Mouse (Mus musculus) hindbrain, postnatal 0 days (tissue): ENCODE results near the gene Mrpl43. TPM values are rescaled to one million over a fixed set of nuclear protein-coding genes. Genes with fewer than 3 reads are reported as not detected.

Experiments
- ATAC-seq: fragments of 200-750 bp; cut with Nextera tagmentation; 2 replicates; pipeline ENCODE4 v1.8.0; 2017; ENCODE audit warnings: mild to moderate bottlenecking, moderate TSS enrichment, moderate library complexity
- DNase-seq: peaks from one replicate; pipeline ENCODE4 v3.0.0-alpha.2; 2015; ENCODE audit warnings: low spot score
- H3K27ac ChIP-seq: fragments of 300-500 bp; sonication (generic); 2 replicates; pipeline ENCODE4 v1.5.1; 2014; ENCODE audit warnings: mild to moderate bottlenecking
- H3K27me3 ChIP-seq: fragments of 300-500 bp; sonication (generic); 2 replicates; pipeline ENCODE4 v1.6.1; 2014; ENCODE audit warnings: low read length, mixed read lengths; ENCODE audit not compliant: insufficient read depth
- H3K36me3 ChIP-seq: fragments of 300-500 bp; sonication (generic); 2 replicates; pipeline ENCODE4 v1.6.1; 2014; ENCODE audit warnings: low read length, mixed read lengths; ENCODE audit not compliant: insufficient read depth
- H3K4me1 ChIP-seq: fragments of 300-500 bp; sonication (generic); 2 replicates; pipeline ENCODE4 v1.6.1; 2014; ENCODE audit warnings: antibody characterized with exemption, low read length, mixed read lengths; ENCODE audit not compliant: insufficient read depth
- H3K4me2 ChIP-seq: fragments of 300-500 bp; sonication (generic); 2 replicates; pipeline ENCODE4 v1.6.1; 2014; ENCODE audit warnings: low read depth, mild to moderate bottlenecking, low read length, moderate library complexity, mixed read lengths
- H3K4me3 ChIP-seq: fragments of 300-500 bp; sonication (generic); 2 replicates; pipeline ENCODE4 v1.5.1; 2014; ENCODE audit warnings: low read length
- H3K9ac ChIP-seq: fragments of 300-500 bp; sonication (generic); replicated peaks from 2 replicates; pipeline ENCODE4 v1.6.1; 2014; ENCODE audit warnings: mild to moderate bottlenecking, low read length, moderate library complexity, mixed read lengths
- H3K9me3 ChIP-seq: fragments of 300-500 bp; sonication (generic); 2 replicates; pipeline ENCODE4 v1.6.1; 2016; ENCODE audit warnings: low read length, mixed read lengths
- CTCF ChIP-seq: IDR thresholded peaks from 2 replicates; pipeline ENCODE4 v1.5.1; 2016; ENCODE audit warnings: antibody characterized with exemption, control low read depth, low read depth
- WGBS: fragments of 180-500 bp; shearing (Covaris S2); extraction: QIAGEN DNeasy Blood & Tissue Kit; methylation state at CpG from one replicate; pipeline ENCODE4 v1.1.7; 2014; 5-methylcytosine and 5-hydroxymethylcytosine counted together
- polyA plus RNA-seq: library from polyadenylated mRNA; unstranded; fragments of >200 nt; fragmentation: Nextera tagmentation; extraction: Ambion mirVana; gene quantifications from 2 replicates; pipeline ENCODE4 v1.2.1, GENCODE M21; 2015
- total RNA-seq: library from RNA; depleted of rRNA; stranded (reverse); fragments of >200 nt; gene quantifications from 2 replicates; pipeline ENCODE4 v1.2.3, GENCODE M21; 2014; rRNA removed

Mrpl43 gene
- total RNA-seq (97.1 and 98.4 TPM in 2 replicates), polyA plus RNA-seq (109 and 115 TPM in 2 replicates)

- peak; percentile 95 for ATAC-seq
- Histone ChIP-seq H3K9me3 (no peaks in the 10 kb centered on the region), H3K4me2 (peak within 1 kb of the TSS; percentile 93), H3K27ac (peak within 1 kb of the TSS; percentile 81), H3K36me3 (peaks cover 27% of the 10 kb centered on the region), H3K4me1 (peaks cover 14% of the 10 kb centered on the region), H3K4me3 (peak within 1 kb of the TSS; percentile 71), H3K9ac (peak within 1 kb of the TSS; percentile 73), H3K27me3 (no peaks in the 10 kb centered on the region)
- WGBS, result 2% methylated on average over 81 of the region's 82 CpGs
- DNase-seq, result peak; percentile 97
- TF ChIP-seq CTCF, result peak; percentile 20
Observed at GRCm38 (mm10) chr19:45005957-45006712, at the start of gene Mrpl43. TSS of gene Mrpl43 (minus strand) at chr19:45006442.

GRCm38 (mm10) chr19:45054892-45055690 is 48.8 kb upstream of the Mrpl43 start:
- Histone ChIP-seq H3K4me3 (no peak overlapping the region), H3K36me3 (peaks cover 46% of the 10 kb centered on the region), H3K27ac (no peak overlapping the region), H3K9me3 (no peaks in the 10 kb centered on the region), H3K4me2 (no peak overlapping the region), H3K27me3 (no peaks in the 10 kb centered on the region), H3K4me1 (peaks cover 15% of the 10 kb centered on the region), H3K9ac (no peak overlapping the region)
- TF ChIP-seq CTCF, result no peak
- ATAC-seq (no peak), DNase-seq (no peak)
- 87% methylated on average over 6 of the region's 6 CpGs for WGBS

GRCm38 (mm10) chr19:45053451-45053850 is 47.2 kb upstream of the Mrpl43 start:
- H3K27me3 ChIP-seq, result no peaks in the 10 kb centered on the region
- H3K4me1 ChIP-seq, result peaks cover 10% of the 10 kb centered on the region; the same call in 1 of the 2 replicates
- no peak for DNase-seq
- H3K9me3 ChIP-seq, result no peaks in the 10 kb centered on the region
- TF ChIP-seq CTCF, result no peak
- H3K4me3 ChIP-seq, result no peak overlapping the region
- ATAC-seq, result no peak
- H3K36me3 ChIP-seq, result peaks cover 46% of the 10 kb centered on the region
- no peak overlapping the region for H3K4me2 ChIP-seq
- H3K27ac ChIP-seq, result no peak overlapping the region
- H3K9ac ChIP-seq, result no peak overlapping the region
- 88% methylated on average over 8 of the region's 8 CpGs for WGBS

GRCm38 (mm10) chr19:45049523-45049922 is 43.3 kb upstream of the Mrpl43 start:
- Histone ChIP-seq H3K4me2 (peak overlapping the region; percentile 87), H3K27ac (no peak overlapping the region), H3K9ac (peak overlapping the region; percentile 66; the same call in 1 of the 2 replicates), H3K36me3 (peaks cover 38% of the 10 kb centered on the region), H3K9me3 (no peaks in the 10 kb centered on the region), H3K27me3 (no peaks in the 10 kb centered on the region), H3K4me1 (peaks cover 8% of the 10 kb centered on the region; the same call in 1 of the 2 replicates), H3K4me3 (no peak overlapping the region)
- no peak for ATAC-seq
- no peak for TF ChIP-seq CTCF
- DNase-seq, result no peak
- WGBS, result 68% methylated on average over 9 of the region's 9 CpGs

- H3K9ac ChIP-seq, result peak overlapping the region; percentile 66
- H3K27me3 ChIP-seq, result no peaks in the 10 kb centered on the region
- no peaks in the 10 kb centered on the region for H3K9me3 ChIP-seq
- no peak for ATAC-seq
- peaks cover 8% of the 10 kb centered on the region; the same call in 1 of the 2 replicates for H3K4me1 ChIP-seq
- peak overlapping the region; percentile 87 for H3K4me2 ChIP-seq
- no peak for DNase-seq
- peak overlapping the region; percentile 51 for H3K4me3 ChIP-seq
- peaks cover 32% of the 10 kb centered on the region for H3K36me3 ChIP-seq
- peak overlapping the region; percentile 91 for H3K27ac ChIP-seq
- no peak for TF ChIP-seq CTCF
- 69% methylated on average over 12 of the region's 12 CpGs for WGBS
Observed at GRCm38 (mm10) chr19:45048644-45049365, 42.6 kb upstream of the Mrpl43 start.

GRCm38 (mm10) chr19:45047935-45048643 is 41.8 kb upstream of the Mrpl43 start:
- Histone ChIP-seq H3K27me3 (no peaks in the 10 kb centered on the region), H3K4me3 (peak overlapping the region; percentile 51), H3K9ac (peak overlapping the region; percentile 66), H3K27ac (peak overlapping the region; percentile 91), H3K4me1 (peaks cover 8% of the 10 kb centered on the region; the same call in 1 of the 2 replicates), H3K9me3 (no peaks in the 10 kb centered on the region), H3K4me2 (peak overlapping the region; percentile 87), H3K36me3 (peaks cover 27% of the 10 kb centered on the region)
- TF ChIP-seq CTCF, result no peak
- WGBS, result 8% methylated on average over 11 of the region's 11 CpGs
- ATAC-seq, result peak; percentile 61
- peak; percentile 66 for DNase-seq
